12 mouse cellular contexts compared by ENCODE assay signal in genomic region chr1:132786866-132787265, GRCm38 (mm10). TPM values are rescaled to one million over a fixed set of nuclear protein-coding genes. Genes with fewer than 3 reads are reported as not detected.
DNase-seq lines count a peak whose midpoint lies in the region; ATAC-seq and TF ChIP-seq lines count a peak whose summit lies in the region.
"Had no signal": no experiment of that assay in that cellular context is flagged by ENCODE, and none has a peak within 500 bp of the region (broad histone marks: within the 10 kb centered on the region; RNA-seq: fewer than 3 reads in every experiment).

No protein-coding gene starts in this region.

- 0 out of 2 replicates have a peak, but pooled peaks have one; percentile 15 for TF ChIP-seq EP300 in heart, adult 2 months (IDR thresholded peaks at IDR 0.05; ENCODE audit: insufficient read depth, low read depth, low read length)

- no peak for TF ChIP-seq POLR2A in heart, adult 2 months (IDR thresholded peaks at IDR 0.05; ENCODE audit: insufficient read depth, low read depth, low read length)

- no peaks in the 10 kb centered on the region for H3K4me1 ChIP-seq in heart, adult 2 months (ENCODE audit: control insufficient read depth, insufficient read depth, low read length)
- peaks cover 14% of the 10 kb centered on the region for H3K4me1 ChIP-seq in limb, embryonic 10.5 days
- no peaks in the 10 kb centered on the region for H3K4me1 ChIP-seq in forebrain, embryonic 16.5 days (replicated peaks; ENCODE audit: control insufficient read depth, insufficient read depth, low read length)

- H3K79me2 ChIP-seq in heart, adult 2 months (replicated peaks; ENCODE audit: control insufficient read depth, insufficient read depth, low read length) = no peaks in the 10 kb centered on the region

- H3K27ac ChIP-seq in heart, adult 2 months = peak overlapping the region; percentile 72
- no peak overlapping the region; the same call in 1 of the 2 replicates for H3K27ac ChIP-seq in limb, embryonic 10.5 days
- no peak overlapping the region for H3K27ac ChIP-seq in forebrain, embryonic 16.5 days (ENCODE audit: low read length)
- H3K27ac ChIP-seq: forebrain, embryonic 13.5 days; limb, embryonic 12.5 days had no signal

- H3K36me3 ChIP-seq in heart, adult 2 months (ENCODE audit: control insufficient read depth, insufficient read depth, low read length) = no peaks in the 10 kb centered on the region; the same call in 1 of the 2 replicates
- no peaks in the 10 kb centered on the region for H3K36me3 ChIP-seq in limb, embryonic 10.5 days
- H3K36me3 ChIP-seq in forebrain, embryonic 16.5 days (ENCODE audit: control insufficient read depth, insufficient read depth) = no peaks in the 10 kb centered on the region
- H3K36me3 ChIP-seq: G1E; limb, embryonic 12.5 days had no signal

- intact Hi-C loops in left cerebral cortex, postnatal 4 days (cut with DNase I) = no loop called here
- intact Hi-C loops in heart, adult 2 months (cut with DNase I) = loop anchor here (5.0 kb wide), 1 partner anchor 65 kb away; no protein-coding TSS in a partner anchor

- no peak for ATAC-seq in forebrain, embryonic 16.5 days
- ATAC-seq: forebrain, embryonic 13.5 days had no signal

- H3K27me3 ChIP-seq in heart, adult 2 months (ENCODE audit: control insufficient read depth, insufficient read depth, low read length) = no peaks in the 10 kb centered on the region
- 0 out of 2 replicates have a peak, but pooled peaks cover 5% of the 10 kb centered on the region for H3K27me3 ChIP-seq in limb, embryonic 10.5 days (ENCODE audit: low read depth, poor library complexity, severe bottlenecking)
- no peaks in the 10 kb centered on the region for H3K27me3 ChIP-seq in forebrain, embryonic 16.5 days (replicated peaks; ENCODE audit: control insufficient read depth, insufficient read depth, low read length)
- H3K27me3 ChIP-seq: forebrain, embryonic 13.5 days; limb, embryonic 12.5 days had no signal

- no peaks in the 10 kb centered on the region for H3K9me3 ChIP-seq in limb, embryonic 10.5 days (replicated peaks)
- no peaks in the 10 kb centered on the region for H3K9me3 ChIP-seq in forebrain, embryonic 16.5 days (ENCODE audit: control insufficient read depth, low read length)
- H3K9me3 ChIP-seq: forebrain, embryonic 13.5 days; G1E; limb, embryonic 12.5 days had no signal

- WGBS in heart, adult 2 months = 19% methylated on average over 5 of the region's 5 CpGs
- 65% methylated on average over 5 of the region's 5 CpGs for WGBS in limb, embryonic 10.5 days
- 38% methylated on average over 5 of the region's 5 CpGs for WGBS in forebrain, embryonic 16.5 days

- no peak overlapping the region for H3K9ac ChIP-seq in heart, adult 2 months (ENCODE audit: low read depth, low read length)
- H3K9ac ChIP-seq in forebrain, embryonic 16.5 days (replicated peaks; ENCODE audit: low read depth, low read length) = no peak overlapping the region
- H3K9ac ChIP-seq: forebrain, embryonic 13.5 days; limb, embryonic 12.5 days had no signal

- no peak overlapping the region for H3K4me2 ChIP-seq in forebrain, embryonic 16.5 days (ENCODE audit: low read length)
- H3K4me2 ChIP-seq: forebrain, embryonic 13.5 days; limb, embryonic 12.5 days had no signal

- peak; percentile 70 for DNase-seq in adrenal gland, postnatal 14 days
- DNase-seq in adrenal gland, adult 8-10 months = no peak
- peak; percentile 91 for DNase-seq in left cerebral cortex, postnatal 4 days
- no peak for DNase-seq in left cerebral cortex, adult 18-20 months (ENCODE audit: low spot score in 2 of 2)
- DNase-seq in heart, adult 2 months = peak; percentile 70 to 79
- DNase-seq in limb, embryonic 10.5 days (ENCODE audit: low spot score) = peak; percentile 33
- DNase-seq in embryo, embryonic 10 days (ENCODE audit: low spot score) = no peak
- DNase-seq: right cerebral cortex, adult 18-20 months had no signal

- H3K4me3 ChIP-seq in heart, adult 2 months = no peak overlapping the region
- H3K4me3 ChIP-seq in limb, embryonic 10.5 days = no peak overlapping the region
- no peak overlapping the region for H3K4me3 ChIP-seq in forebrain, embryonic 16.5 days (replicated peaks; ENCODE audit: low read length)
- H3K4me3 ChIP-seq: forebrain, embryonic 13.5 days; limb, embryonic 12.5 days had no signal

- no peak for TF ChIP-seq CTCF in heart, adult 2 months (IDR thresholded peaks at IDR 0.05)

RNA-seq across cellular contexts. Expression of gene Nfasc, which starts 45.3 kb away (rescaled TPM):
- total RNA-seq in adrenal gland, postnatal 14 days (2021) = 4.2 and 5.1 TPM in 2 replicates
- total RNA-seq in adrenal gland, adult 8-10 months (2022) = 10 to 100 TPM in 1 of 4 experiments, 1 to 10 TPM in 3; 3.9 to 12.0 (median 7.8) TPM
- total RNA-seq in left cerebral cortex, postnatal 4 days (2021) = 100 to 1,000 TPM; 126 to 128 TPM
- total RNA-seq in left cerebral cortex, adult 18-20 months (2021) = 100 to 1,000 TPM; 128 to 134 TPM
- total RNA-seq in heart, adult 2 months (2021) = under 1 TPM; 0.10 to 0.14 TPM
- 0.32 and 0.39 TPM in 2 replicates for polyA plus RNA-seq in heart, adult 2 months (2012; rRNA removed)
- polyA plus RNA-seq in limb, embryonic 10.5 days (2016; fragmentation: Nextera tagmentation; extraction: Ambion mirVana) = 0.98 and 1.4 TPM in 2 replicates
- polyA plus RNA-seq in forebrain, embryonic 16.5 days (2015; fragmentation: Nextera tagmentation; extraction: Ambion mirVana) = 49.3 and 61.8 TPM in 2 replicates
- polyA plus RNA-seq: G1E had no signal

Comparison
In these comparisons a context has a peak if more than half of its experiments do, and no peak if none do; other contexts are left out.
1. DNase-seq: peak in adrenal gland, postnatal 14 days (single experiment), left cerebral cortex, postnatal 4 days (single experiment), heart, adult 2 months (2 of 2) and limb, embryonic 10.5 days (single experiment); none in adrenal gland, adult 8-10 months (single experiment), left cerebral cortex, adult 18-20 months (0 of 2) and embryo, embryonic 10 days (single experiment).
2. RNA of gene Nfasc, which starts 45.3 kb away (total RNA-seq): 128 to 134 TPM in left cerebral cortex, adult 18-20 months and 126 to 128 TPM in left cerebral cortex, postnatal 4 days; 3.9 to 12.0 TPM in adrenal gland, adult 8-10 months, 4.2 to 5.1 TPM in adrenal gland, postnatal 14 days and 0.10 to 0.14 TPM in heart, adult 2 months; every median in the first group is over 4 times any median in the second.